Mouse (Mus musculus) C2C12 (cell line): ENCODE results near the gene Caly.

Source experiments
- CEBPB ChIP-seq: IDR thresholded peaks from one replicate; pipeline ENCODE4 v1.6.1; 2011; ENCODE audit warnings: low read depth, mild to moderate bottlenecking, control low read depth, moderate library complexity
- CTCF ChIP-seq: IDR thresholded peaks from one replicate; pipeline ENCODE4 v1.5.1; 2011; ENCODE audit not compliant: control insufficient read depth, insufficient read depth, insufficient read length
- FOSL1 ChIP-seq: IDR thresholded peaks from one replicate; pipeline ENCODE4 v1.8.0; 2011; ENCODE audit warnings: mild to moderate bottlenecking, low read length; ENCODE audit not compliant: poor library complexity, insufficient read depth, severe bottlenecking
- MAX ChIP-seq: IDR thresholded peaks from one replicate; pipeline ENCODE4 v1.6.1; 2011; ENCODE audit warnings: mild to moderate bottlenecking, control low read depth
- MYOD1 ChIP-seq: IDR thresholded peaks from one replicate; pipeline ENCODE4 v1.6.1; 2011; ENCODE audit warnings: low read depth; ENCODE audit not compliant: control insufficient read depth, insufficient read length
- USF1 ChIP-seq: IDR thresholded peaks from one replicate; pipeline ENCODE4 v1.6.1; 2011; ENCODE audit warnings: low read depth, mild to moderate bottlenecking, control low read depth, moderate library complexity

- no peak for TF ChIP-seq CTCF
- TF ChIP-seq MAX, result no peak
- no peak for TF ChIP-seq CEBPB
- TF ChIP-seq USF1, result no peak
- TF ChIP-seq FOSL1, result no peak
- no peak for TF ChIP-seq MYOD1
Observed at GRCm38 (mm10) chr7:140054124-140054523, 28.2 kb downstream of the Caly start.
